Mouse (Mus musculus) liver, embryonic 11.5 days (tissue): Measurements from ENCODE around the gene Slc33a1. TPM values are rescaled to one million over a fixed set of nuclear protein-coding genes. Genes with fewer than 3 reads are reported as not detected.

ENCODE experiments used
- ATAC-seq: fragments of 200-750 bp; cut with Nextera tagmentation; replicated peaks from 2 replicates; pipeline ENCODE4 v1.8.0; 2017; ENCODE audit warnings: moderate number of reproducible peaks, mild to moderate bottlenecking, moderate TSS enrichment, moderate library complexity; ENCODE audit not compliant: low FRiP score
- DNase-seq: peaks from one replicate; pipeline ENCODE4 v3.0.0-alpha.2; 2017; ENCODE audit warnings: low spot score
- H3K27ac ChIP-seq: fragments of 300-500 bp; sonication (generic); 2 replicates; pipeline ENCODE4 v1.5.1; 2014; ENCODE audit warnings: mild to moderate bottlenecking, low read depth, low read length, control low read depth
- H3K27me3 ChIP-seq: fragments of 300-500 bp; sonication (generic); replicated peaks from 2 replicates; pipeline ENCODE4 v1.6.1; 2014; ENCODE audit warnings: low read length, mixed read lengths; ENCODE audit not compliant: control insufficient read depth, insufficient read depth
- H3K36me3 ChIP-seq: fragments of 300-500 bp; sonication (generic); 2 replicates; pipeline ENCODE4 v1.6.1; 2014; ENCODE audit warnings: mild to moderate bottlenecking, low read length, moderate library complexity, mixed read lengths; ENCODE audit not compliant: control insufficient read depth, insufficient read depth
- H3K4me1 ChIP-seq: fragments of 300-500 bp; sonication (generic); replicated peaks from 2 replicates; pipeline ENCODE4 v1.6.1; 2014; ENCODE audit warnings: low read length, mixed read lengths; ENCODE audit not compliant: control insufficient read depth, insufficient read depth
- H3K4me2 ChIP-seq: fragments of 300-500 bp; sonication (generic); 2 replicates; pipeline ENCODE4 v1.6.1; 2014; ENCODE audit warnings: mild to moderate bottlenecking, control low read depth, moderate library complexity
- H3K4me3 ChIP-seq: fragments of 300-500 bp; sonication (generic); 2 replicates; pipeline ENCODE4 v1.5.1; 2014; ENCODE audit warnings: low read depth, low read length, control low read depth
- H3K9ac ChIP-seq: fragments of 300-500 bp; sonication (generic); 2 replicates; pipeline ENCODE4 v1.6.1; 2014; ENCODE audit warnings: low read depth, low read length, control low read depth
- H3K9me3 ChIP-seq: fragments of 300-500 bp; sonication (generic); 2 replicates; pipeline ENCODE4 v1.6.1; 2016; ENCODE audit warnings: low read length, inconsistent platforms, mixed read lengths; ENCODE audit not compliant: control insufficient read depth
- WGBS: fragments of 180-500 bp; shearing (Covaris S2); extraction: QIAGEN DNeasy Blood & Tissue Kit; methylation state at CpG from one replicate; pipeline ENCODE4 v1.1.7; 2014; 5-methylcytosine and 5-hydroxymethylcytosine counted together
- polyA plus RNA-seq: library from polyadenylated mRNA; unstranded; fragments of >200 nt; fragmentation: Nextera tagmentation; extraction: Ambion mirVana; gene quantifications from 2 replicates; pipeline ENCODE4 v1.2.1, GENCODE M21; 2014

Gene Slc33a1
- polyA plus RNA-seq, 1 experiment from 2014 or later = 15.1 TPM

DNA sequence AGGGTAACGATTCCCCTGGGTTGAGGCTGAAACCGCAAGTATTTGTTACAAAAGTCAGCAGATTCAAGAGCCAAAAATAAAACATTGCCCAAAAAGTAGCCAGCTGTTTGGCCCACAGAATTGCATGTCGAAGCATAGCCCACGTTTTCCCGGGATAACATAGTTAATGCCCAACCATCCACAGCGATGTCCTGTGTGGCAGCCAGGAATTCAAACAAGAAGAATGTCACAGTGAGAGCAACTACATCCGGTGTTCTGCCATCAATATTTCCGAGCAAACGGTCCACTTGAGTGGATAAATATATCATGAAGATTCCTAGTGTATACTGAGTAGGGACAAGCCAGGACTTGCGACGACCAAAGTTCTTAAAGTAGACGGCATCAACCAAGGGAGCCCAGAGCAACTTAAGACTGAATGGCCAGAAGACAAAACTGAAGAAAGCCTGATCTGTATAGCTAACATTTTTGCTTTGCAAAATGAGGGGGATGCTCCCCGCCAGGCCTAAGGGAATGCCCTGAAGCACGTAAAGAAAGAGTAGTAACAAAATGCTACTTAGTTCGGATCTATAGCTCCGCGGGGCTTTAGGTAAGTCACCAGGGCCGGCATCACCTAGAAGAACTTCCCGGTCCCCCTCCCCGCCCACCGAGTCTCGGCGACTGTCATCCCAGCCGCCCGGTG, 1.0 kb downstream of the Slc33a1 start:
- Histone ChIP-seq H3K4me3 (peak overlapping the region; percentile 75), H3K4me1 (peaks cover 8% of the 10 kb centered on the region; the same call in 1 of the 2 replicates), H3K4me2 (peak overlapping the region; percentile 91), H3K9ac (peak overlapping the region; percentile 89), H3K27ac (peak overlapping the region; percentile 82), H3K36me3 (no peaks in the 10 kb centered on the region; the same call in 1 of the 2 replicates), H3K27me3 (no peaks in the 10 kb centered on the region), H3K9me3 (no peaks in the 10 kb centered on the region)
- DNase-seq (no peak), ATAC-seq (no peak)
- WGBS = 8% methylated on average over 25 of the region's 25 CpGs

DNA sequence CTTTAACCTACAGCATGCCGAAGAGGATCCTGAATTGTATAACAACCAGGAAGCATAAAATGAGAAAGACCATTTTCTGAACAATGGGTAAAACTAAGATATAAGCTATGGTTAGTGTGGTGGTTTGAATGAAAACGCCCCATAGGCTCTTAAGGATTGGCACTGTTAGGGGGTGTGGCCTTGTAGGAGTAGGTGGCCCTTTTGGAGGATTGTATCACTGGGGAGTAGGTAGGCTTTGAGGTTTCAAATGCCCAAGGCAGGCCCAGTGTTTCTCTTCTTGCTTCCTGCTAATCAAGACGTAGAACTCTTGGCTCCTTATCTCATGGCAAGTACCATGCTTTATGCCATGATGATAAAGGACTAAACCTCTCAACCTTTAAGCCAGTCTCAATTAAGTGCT, 14.7 kb downstream of the Slc33a1 start:
- 69% methylated on average over 3 of the region's 3 CpGs for WGBS
- H3K4me3 ChIP-seq = no peak overlapping the region

DNA sequence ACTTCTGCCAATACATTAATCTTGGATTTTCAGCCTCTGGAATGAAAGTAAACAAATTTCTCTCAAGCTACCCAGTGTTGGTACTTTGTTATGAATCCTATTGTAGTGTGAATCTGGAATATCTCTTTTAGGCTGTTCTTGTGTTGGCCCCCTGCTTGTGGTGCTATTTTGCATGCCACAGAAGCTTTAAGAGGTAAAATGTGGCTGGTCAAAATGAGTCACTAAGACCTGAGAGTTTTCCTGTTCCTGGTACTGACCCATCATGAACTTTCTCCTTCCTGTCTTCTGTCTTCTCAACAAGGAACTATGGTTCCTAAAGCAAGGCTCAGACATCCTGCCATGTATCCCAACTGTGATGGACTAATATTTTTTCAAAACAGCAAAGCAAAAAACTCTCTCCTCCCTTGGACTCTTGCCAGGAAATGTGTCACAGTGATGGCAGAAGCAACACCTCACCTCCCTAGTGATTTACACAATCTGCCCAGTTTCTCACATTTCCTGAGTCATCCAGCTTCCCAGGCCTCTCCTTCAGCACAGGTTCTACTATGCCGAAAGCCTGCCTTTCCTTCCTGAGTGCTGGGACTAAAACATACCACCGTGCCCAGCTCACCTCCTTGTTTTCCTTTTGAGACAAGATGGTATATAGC, 23.2 kb downstream of the Slc33a1 start:
- DNase-seq = no peak
- H3K9ac ChIP-seq = no peak overlapping the region
- H3K4me1 ChIP-seq = no peaks in the 10 kb centered on the region
- no peaks in the 10 kb centered on the region for H3K27me3 ChIP-seq
- 80% methylated on average over 2 of the region's 2 CpGs for WGBS
- no peaks in the 10 kb centered on the region; the same call in 1 of the 2 replicates for H3K36me3 ChIP-seq
- no peak overlapping the region for H3K4me3 ChIP-seq
- H3K27ac ChIP-seq = no peak overlapping the region
- ATAC-seq = no peak
- no peaks in the 10 kb centered on the region for H3K9me3 ChIP-seq
- H3K4me2 ChIP-seq = no peak overlapping the region

More for the DNA sequence above, 14.7 kb downstream of the Slc33a1 start:
- Histone ChIP-seq H3K27me3 (no peaks in the 10 kb centered on the region), H3K4me2 (no peak overlapping the region), H3K9me3 (no peaks in the 10 kb centered on the region), H3K27ac (no peak overlapping the region), H3K36me3 (no peaks in the 10 kb centered on the region; the same call in 1 of the 2 replicates), H3K4me1 (no peaks in the 10 kb centered on the region), H3K9ac (no peak overlapping the region)
- peak; percentile 56; the same call in 1 of the 2 replicates for ATAC-seq
- no peak for DNase-seq

DNA sequence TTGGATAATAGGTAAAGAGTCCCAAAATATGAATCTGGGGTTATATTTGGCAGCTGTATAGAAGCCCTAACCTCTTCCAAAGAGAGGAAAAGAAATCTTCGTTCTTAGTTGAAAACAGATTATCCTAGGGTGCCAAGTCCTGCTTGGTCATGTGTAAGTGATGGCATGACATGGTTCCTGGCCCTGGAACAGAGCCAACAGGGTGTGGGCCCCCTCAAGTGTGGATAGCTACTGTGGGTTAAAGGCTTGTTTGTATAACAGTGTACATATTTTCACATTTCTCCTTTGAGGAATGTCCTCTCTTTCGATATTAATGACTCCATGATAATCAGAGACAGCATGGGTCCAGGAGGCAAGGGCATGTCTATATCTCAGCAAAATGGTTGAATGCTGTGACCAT, 25.6 kb downstream of the Slc33a1 start:
- no peak for ATAC-seq

DNA sequence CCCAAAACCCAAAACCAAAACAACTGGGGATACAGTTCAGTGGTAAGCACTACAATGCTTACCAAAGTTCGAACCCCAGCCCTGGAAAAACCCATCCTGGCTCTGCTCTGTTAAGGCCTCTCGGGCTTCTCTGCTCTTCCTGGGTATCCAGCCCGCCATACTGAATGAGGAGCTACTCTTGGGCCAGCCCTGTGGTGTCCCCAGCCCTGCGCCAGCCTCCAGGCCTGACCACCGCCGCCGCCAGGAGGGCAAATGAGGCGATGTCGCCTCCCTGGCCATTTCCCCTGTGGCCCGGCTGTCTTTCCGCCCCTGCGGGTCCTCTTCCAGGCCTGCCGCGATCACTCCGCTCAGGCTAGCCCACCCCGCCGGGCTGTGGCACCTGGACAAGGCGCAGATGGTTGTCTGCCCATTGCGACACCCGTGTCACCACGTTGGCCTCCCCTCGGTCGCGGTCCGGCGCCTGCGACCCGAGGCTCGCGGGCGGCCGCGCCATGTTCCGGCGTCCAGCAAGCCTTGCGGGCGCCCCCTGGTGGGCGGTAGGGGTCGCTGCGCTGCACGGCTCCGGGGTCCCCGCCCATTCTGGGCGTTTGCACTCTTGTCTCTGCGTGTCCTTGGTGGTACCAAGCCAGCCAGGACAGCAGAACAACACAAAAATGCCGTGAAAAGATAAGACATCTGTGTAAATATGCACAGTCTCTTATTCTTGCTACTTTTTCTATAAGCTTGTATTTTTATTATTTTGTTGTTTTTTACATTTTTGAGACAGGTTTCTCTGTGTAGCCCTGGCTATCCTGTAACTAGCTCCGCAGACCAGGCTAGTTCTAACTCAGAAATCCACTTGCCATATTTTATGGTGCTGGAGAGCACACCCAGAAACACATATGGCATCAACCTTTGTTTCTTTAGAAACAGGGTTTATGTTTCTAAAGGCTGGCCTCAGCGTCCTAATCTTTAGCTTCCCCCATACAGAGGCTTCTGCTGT, 35.4 kb downstream of the Slc33a1 start, which contains the start of gene E130311K13Rik:
Gene E130311K13Rik, minus strand, starts transcription at position 595 of the 982 bp plus-strand sequence.
- peak within 1 kb of the TSS; percentile 76 for H3K4me2 ChIP-seq
- no peaks in the 10 kb centered on the region for H3K27me3 ChIP-seq
- H3K9me3 ChIP-seq = no peaks in the 10 kb centered on the region
- H3K27ac ChIP-seq = peak within 1 kb of the TSS; percentile 26; the same call in 1 of the 2 replicates
- H3K36me3 ChIP-seq = no peaks in the 10 kb centered on the region
- no peaks in the 10 kb centered on the region for H3K4me1 ChIP-seq
- DNase-seq (peak; percentile 86), ATAC-seq (peak; percentile 93)
- peak within 1 kb of the TSS; percentile 66 for H3K4me3 ChIP-seq
- WGBS = 7% methylated on average over 40 of the region's 48 CpGs
- H3K9ac ChIP-seq = peak within 1 kb of the TSS; percentile 76

More for the DNA sequence above, 25.6 kb downstream of the Slc33a1 start:
- H3K4me2 ChIP-seq = no peak overlapping the region
- H3K9ac ChIP-seq = no peak overlapping the region
- no peaks in the 10 kb centered on the region for H3K9me3 ChIP-seq
- no peak overlapping the region for H3K4me3 ChIP-seq
- 89% methylated on average over 2 of the region's 2 CpGs for WGBS
- H3K27ac ChIP-seq = no peak overlapping the region
- H3K4me1 ChIP-seq = no peaks in the 10 kb centered on the region
- H3K36me3 ChIP-seq = no peaks in the 10 kb centered on the region
- no peaks in the 10 kb centered on the region for H3K27me3 ChIP-seq
- no peak for DNase-seq

DNA sequence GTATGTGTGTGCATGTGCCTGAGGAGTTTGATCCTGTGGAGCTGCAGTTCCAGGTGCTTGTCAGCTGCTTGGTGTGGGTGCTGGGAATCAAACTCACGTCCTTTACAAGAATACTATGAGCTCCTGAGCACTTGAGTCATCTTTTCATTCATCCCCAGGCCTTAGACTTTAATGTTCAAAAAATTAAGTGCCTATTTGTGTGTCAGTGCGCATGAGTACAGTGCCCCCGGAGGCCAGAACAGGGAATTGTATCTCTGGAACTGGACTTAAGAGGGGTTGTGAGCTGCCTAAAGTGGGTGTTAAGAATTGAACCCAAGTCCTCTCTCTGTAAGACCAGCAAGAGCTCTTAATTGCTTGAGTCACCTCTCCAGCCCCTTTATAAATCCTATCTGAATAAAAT, 44.9 kb downstream of the Slc33a1 start:
- no peaks in the 10 kb centered on the region for H3K4me1 ChIP-seq
- WGBS = 59% methylated on average over 3 of the region's 3 CpGs
- no peaks in the 10 kb centered on the region for H3K9me3 ChIP-seq
- DNase-seq (no peak), ATAC-seq (no peak)
- no peak overlapping the region for H3K4me2 ChIP-seq
- no peak overlapping the region for H3K4me3 ChIP-seq
- no peak overlapping the region for H3K9ac ChIP-seq
- H3K27me3 ChIP-seq = no peaks in the 10 kb centered on the region
- H3K27ac ChIP-seq = no peak overlapping the region
- H3K36me3 ChIP-seq = no peaks in the 10 kb centered on the region

DNA sequence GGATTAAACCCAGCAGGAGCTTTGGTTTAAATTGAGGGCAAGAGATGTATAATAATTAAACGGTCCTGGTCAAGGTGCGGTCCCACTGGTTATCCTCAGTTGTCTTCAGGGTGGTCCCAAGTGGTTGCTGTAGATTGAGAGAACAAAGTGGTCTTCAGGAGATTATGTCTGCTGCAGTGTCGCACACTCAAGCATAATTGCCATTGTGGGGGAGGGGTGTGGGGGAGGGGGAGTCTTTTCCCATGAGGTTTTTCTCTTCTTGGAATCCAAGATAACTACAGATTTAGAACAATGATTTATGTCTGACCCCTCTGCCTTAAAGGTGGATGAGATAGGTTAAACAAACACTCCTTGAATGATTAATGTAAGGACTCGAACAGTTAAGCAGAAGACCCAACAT, 54.3 kb downstream of the Slc33a1 start:
- Histone ChIP-seq H3K4me2 (no peak overlapping the region), H3K4me1 (no peaks in the 10 kb centered on the region), H3K9me3 (no peaks in the 10 kb centered on the region), H3K27ac (no peak overlapping the region), H3K27me3 (no peaks in the 10 kb centered on the region), H3K9ac (no peak overlapping the region), H3K36me3 (no peaks in the 10 kb centered on the region), H3K4me3 (no peak overlapping the region)
- no peak for ATAC-seq
- 70% methylated on average over 4 of the region's 4 CpGs for WGBS
- no peak for DNase-seq

GRCm38 (mm10) chr3:63905241-63905640, 59.3 kb downstream of the Slc33a1 start:
- no peaks in the 10 kb centered on the region for H3K4me1 ChIP-seq
- H3K9ac ChIP-seq = no peak overlapping the region
- no peak for DNase-seq
- no peaks in the 10 kb centered on the region for H3K36me3 ChIP-seq
- no peaks in the 10 kb centered on the region for H3K9me3 ChIP-seq
- no peak overlapping the region for H3K27ac ChIP-seq
- peak overlapping the region; percentile 22 for H3K4me3 ChIP-seq
- WGBS = 5% methylated on average over 18 of the region's 18 CpGs
- H3K4me2 ChIP-seq = peak overlapping the region; percentile 57
- ATAC-seq = no peak
- H3K27me3 ChIP-seq = no peaks in the 10 kb centered on the region; the same call in 1 of the 2 replicates
